Mouse (Mus musculus) MN1 (cell line): ENCODE results near the gene Ccdc9.

Experiments
- DNase-seq: peaks from one replicate; pipeline ENCODE4 v3.0.0-alpha.2; 2016; ENCODE audit warnings: low spot score

Ccdc9 gene

DNA sequence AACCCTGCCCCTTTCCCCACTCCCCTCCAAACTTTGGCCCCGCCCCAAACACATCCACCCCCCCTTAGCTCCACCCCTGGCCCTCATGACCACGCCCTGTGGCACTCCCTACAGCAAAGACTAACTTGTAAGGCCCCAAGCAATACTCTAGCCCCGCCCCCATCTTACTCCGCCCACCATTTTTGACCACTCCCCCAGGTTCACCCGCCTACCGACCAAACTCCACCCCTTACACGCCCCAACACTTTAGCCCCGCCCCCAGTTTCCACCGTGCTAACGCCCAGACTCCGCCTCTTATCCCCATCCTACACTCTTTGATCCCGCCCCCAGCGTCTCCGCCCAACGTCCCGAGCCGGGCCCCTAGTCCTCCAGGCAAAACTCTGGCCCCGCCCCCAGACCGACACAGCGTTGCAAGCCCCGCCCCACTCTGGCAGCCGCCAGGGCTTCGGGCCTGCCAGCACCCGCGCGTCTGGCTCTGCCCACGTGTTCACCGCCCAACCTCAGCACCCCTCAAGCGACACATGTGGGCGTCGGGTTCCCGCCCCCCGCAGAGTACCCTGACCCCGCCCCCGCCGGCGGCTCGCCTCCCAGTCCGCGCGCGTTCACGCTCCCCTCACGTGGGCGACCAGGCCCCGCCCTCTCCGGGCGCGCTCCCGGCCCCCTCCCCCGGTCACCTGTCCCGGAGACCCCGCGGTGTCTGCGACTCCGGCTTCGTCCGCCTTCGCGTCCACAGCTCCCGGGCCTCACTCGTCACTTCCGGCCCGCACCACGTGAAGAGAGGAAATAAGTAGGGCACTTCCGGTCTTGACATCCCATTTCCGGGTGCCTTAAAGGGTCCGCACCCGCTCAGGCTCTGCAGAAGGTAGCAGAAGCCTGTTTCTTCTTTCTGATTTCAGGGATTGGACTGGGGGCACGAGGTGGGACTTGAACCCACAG is at the start of gene Ccdc9:
Ccdc9 (minus strand) TSS at position 770 of the 936 bp plus-strand sequence.
- peak; percentile 98 for DNase-seq

DNA sequence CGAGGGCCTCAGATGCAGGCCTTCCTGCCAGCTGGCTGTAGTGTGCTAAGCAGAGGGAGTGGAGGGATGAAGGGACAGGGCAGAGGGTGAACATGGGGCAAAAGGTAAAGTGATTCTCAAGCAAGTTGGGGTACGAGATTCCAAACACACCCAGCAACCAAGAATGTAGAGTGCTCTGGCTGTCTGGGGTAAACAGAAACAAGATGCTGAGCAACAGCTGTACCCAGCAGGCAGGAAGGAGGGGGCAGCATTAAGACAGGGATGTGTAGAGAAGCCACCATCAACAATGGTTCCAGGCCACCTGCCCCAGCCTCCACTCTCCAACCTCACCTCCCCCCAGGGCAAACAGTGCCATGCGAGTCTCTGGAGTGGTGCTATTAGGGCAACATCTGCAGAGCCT is 42.6 kb upstream of the Ccdc9 start:
- no peak for DNase-seq

DNA sequence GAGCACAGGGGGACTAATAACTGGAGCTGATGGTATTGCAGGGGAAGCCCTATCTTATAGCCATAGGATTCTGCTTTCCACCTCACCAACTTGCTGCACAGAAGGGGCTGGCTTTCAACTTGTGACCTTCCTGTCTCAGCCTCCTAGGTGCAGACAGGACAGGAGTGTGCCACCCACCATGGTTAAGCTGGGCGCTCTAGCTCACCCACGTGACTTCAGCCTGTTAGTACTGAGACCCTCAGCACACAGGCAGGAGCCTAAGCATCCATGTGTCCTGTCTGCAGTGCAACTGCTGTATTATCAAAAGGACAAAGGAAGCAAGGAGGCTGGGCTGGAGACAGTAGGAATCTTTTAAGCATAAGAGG is 40.0 kb upstream of the Ccdc9 start:
- DNase-seq: no peak

DNA sequence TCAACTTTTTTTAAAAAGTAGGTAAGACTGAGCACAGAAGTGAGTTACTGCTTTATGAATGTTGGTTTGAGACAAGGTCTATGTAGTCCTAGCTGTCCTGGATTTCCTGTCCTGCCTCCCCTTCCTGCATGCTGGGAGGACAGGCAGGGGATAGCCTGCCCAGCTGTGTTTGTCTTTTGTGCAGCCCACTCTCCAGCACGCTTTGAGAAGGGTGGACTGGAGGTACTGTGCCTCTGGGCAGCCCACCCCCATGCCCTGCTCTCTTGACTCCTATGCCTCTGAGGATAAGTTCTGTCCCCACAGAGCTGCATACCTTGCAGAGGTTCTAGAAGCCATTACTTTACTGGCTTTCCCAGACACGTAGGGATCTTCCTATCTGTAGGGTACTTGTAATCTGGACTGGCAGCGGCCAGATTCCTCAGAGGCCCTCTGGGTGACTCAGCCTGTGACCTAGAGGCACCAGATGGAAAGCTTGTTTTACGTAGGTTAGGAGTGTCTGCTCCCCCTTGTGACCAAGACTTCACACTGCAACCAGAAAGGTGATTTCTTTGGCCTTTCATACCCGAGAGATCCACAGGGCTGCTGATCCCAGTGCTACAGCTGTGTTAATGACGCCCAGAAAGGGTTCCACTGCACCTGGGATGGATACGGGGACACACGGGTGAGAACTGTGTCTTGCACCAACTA is 39.5 kb upstream of the Ccdc9 start:
- peak; percentile 92 for DNase-seq

DNA sequence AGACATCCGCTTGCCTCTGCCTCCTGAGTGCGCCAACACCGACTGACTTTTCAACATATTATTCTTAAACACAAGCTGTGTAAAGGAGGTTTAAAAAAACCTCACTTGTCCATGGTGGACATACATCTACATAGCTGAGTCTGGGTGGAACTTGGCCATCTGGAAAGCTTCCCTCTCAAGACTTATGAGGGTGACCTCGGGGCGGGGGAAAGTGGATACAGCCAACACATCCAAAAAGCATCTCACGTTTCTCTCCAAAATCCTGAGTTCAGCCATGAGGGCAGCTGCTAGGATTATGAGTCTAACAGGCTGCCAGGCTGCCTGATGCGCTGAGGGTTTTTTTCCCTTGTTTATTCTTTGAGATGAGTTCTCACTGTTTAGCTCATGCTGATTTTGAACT is 38.1 kb upstream of the Ccdc9 start:
- DNase-seq: no peak

DNA sequence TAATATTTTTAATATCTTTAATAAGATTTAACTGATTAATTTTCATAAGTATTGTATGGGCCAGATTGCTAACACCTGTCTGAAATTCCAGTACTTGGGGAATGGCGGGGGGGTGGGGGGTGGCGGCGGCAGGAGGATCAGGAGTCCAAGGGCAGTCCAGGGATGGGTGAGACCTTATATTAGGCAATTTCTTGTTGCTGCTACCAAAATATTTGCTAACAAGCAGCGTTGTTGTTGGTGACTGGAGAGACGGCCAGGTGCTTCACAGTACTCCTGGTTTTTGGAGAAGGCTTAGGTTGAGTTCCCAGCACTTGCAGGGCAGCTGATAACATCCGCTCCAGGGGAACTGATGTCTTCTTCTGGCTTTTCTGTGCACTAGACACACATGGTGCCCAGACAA is 33.9 kb upstream of the Ccdc9 start:
- no peak for DNase-seq

DNA sequence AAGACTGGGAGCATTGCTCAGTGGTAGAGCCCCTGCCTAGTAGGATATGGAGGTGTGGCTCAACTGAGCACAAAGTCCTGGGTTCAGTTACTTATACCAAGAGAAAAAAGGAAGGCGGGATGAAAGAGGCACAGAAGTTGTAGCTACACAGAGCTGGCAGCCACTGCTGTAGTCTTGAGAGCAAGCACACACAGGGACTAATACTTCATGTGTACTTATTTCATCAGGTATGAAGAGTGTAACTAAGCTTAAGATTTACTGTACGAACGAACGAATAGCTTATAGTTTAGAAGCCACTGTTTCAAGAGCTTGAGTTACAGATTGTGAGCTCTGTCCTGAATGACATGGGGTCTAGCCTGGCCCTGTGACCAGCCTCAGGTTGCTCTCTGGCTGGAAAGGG is 32.6 kb upstream of the Ccdc9 start:
- no peak for DNase-seq

DNA sequence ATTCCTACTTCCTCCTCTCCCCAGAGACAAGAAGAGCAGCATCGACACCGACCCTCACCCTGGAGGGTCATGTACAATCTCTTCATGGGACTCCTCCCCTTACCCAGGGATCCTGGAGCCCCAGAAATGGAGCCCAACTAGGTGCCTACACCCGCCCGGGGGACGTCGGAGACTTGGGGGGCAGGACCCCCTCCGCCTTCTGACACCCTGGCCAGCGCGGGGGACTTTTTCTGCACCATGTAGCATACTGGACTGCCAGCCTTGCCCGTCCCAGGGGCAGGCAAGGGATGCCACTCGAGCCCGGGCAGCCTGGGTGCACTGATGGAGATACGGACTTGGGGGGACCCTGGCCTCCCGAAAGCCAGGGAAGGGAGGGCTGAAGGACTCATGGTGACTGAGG is 30.5 kb upstream of the Ccdc9 start:
- no peak for DNase-seq

DNA sequence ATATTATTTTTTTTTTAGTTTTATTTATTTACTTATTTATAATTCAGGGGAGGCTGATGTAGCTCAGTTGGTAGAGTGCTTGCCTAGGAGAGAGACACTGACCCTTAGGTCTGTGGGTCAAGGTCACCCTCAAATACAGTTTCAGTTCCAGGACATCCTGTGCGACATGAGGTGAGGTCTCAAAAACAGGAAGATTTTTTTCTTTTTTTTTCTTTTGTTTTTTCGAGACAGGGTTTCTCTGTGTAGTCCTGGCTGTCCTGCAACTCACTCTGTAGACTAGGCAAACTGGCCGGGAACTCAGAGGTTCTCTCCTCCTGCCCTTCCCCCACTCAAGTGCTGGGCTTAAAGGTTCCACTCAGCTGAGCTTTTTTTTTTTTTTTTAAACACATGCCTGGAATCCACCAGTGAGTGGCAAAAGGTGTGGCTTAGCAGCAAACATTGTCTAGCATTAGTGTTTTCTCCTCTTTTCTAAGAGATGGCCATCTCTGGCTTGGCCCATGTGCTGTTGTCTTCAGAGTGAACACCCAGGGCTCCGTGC is 28.7 kb upstream of the Ccdc9 start:
- DNase-seq: no peak

DNA sequence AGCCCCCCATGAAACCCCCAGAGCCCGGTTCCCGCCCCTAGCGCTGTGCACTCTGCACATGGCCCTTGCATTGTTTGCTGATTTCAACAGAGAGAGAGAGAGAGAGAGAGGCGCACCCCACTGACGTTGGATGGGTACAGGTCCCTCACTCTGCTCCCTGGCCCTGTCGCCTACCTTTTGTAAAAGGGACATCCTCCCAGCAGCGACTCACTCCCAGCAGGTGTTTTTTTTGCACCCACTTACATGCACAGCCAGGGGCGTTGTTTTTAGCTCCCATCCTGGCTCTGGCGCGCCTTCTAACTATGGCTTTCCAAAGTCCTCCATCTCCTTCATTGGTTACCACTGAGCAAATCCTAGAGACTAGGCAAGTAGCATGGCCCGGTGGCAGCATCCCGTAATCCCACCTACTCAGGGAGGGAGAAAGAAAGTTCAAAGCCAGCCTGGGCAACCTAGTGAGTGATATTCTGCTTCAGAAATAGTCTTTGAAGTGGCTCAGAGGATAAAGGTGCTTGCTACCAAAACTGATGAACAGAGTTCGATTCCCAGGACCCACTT is 27.7 kb upstream of the Ccdc9 start:
- no peak for DNase-seq

DNA sequence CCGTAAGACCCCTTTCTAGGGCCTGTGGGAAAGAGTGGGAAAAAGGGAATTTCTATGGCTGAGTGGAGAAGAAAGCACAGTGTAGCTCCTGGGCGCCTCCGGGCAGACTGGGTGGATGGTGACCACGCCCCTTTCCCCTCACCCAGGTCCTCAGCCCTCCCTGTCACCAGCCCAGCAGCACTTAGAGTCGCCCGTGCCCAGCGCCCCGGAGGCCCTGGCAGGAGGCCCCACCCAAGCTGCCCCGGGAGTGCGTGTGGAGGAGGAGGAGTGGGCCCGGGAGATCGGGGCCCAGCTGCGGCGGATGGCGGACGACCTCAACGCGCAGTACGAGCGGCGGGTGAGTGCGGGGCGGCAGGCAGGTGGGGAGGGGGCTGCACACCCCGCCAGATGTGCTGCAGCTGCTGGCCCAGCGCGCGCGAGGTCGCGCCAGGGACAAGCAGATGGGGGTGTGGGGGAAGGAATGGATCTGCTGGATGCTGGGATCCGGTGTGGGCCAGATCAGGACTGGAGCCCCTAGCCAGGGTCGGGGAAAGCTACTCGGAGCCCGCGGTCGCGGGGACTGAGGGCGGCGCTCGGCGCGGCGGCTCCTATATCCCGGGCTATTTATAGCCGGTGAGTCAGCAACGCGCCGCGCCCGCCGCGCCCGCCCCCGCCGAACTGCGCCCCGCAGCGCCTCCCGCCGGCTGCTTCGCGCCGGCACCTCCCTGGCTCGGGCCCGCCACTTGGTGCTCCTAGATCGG is 27.1 kb upstream of the Ccdc9 start:
- peak; percentile 85 for DNase-seq

DNA sequence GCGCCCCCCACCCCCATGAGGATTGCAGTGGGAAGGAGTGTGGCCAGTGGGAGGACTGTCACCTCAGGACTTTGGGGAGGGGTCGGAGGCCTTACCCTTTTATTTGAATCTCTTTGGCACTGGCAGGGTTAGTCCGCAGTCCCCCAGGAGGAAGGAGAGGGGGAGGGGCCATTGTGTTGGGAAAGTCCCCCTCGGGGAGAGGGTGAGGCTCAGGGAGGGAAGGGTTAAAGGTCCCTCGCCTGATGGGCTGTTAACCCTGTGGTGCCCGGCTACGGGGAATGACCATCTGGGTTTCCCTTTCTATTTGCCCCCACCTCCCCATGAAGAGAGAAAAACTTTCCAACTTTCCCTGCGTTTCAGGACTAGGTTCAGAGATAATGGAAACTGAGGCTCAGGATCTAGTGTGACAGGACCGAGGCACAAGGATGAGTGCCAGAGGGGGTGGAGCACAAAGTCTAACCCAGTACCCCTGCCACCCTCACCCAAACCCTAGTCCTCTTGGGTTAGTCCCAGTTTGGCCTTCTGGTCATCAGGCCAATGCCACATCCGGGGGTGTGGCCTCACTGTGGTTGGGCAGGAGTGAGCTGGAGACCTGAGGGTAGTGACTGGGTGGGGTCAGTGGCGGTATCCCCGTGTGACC is 26.2 kb upstream of the Ccdc9 start:
- peak; percentile 56 for DNase-seq

DNA sequence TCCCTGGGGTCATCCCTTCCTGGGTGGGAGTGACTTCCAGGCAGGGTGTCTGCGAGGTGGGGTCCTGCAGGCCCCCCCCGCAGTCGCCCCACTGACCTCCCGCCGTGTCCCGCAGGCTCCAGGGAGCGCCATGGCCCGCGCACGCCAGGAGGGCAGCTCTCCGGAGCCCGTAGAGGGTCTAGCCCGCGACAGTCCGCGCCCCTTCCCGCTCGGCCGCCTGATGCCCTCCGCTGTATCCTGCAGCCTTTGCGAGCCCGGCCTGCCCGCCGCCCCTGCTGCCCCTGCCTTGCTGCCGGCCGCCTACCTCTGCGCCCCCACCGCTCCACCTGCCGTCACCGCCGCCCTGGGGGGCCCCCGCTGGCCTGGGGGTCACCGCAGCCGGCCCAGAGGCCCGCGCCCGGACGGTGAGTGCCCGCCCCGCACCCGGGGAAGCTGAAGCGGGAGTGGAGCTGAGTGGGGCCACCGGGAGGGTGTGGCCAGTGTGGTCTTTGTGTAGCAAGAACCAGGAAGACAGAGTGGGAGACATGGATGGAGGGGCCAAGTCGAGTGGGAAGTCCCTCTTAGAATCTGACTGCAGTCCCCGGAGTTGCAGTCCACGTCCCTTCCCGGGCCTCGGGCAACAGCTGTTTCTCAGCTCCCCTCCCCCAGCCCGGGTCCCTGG is 25.5 kb upstream of the Ccdc9 start:
- no peak for DNase-seq

DNA sequence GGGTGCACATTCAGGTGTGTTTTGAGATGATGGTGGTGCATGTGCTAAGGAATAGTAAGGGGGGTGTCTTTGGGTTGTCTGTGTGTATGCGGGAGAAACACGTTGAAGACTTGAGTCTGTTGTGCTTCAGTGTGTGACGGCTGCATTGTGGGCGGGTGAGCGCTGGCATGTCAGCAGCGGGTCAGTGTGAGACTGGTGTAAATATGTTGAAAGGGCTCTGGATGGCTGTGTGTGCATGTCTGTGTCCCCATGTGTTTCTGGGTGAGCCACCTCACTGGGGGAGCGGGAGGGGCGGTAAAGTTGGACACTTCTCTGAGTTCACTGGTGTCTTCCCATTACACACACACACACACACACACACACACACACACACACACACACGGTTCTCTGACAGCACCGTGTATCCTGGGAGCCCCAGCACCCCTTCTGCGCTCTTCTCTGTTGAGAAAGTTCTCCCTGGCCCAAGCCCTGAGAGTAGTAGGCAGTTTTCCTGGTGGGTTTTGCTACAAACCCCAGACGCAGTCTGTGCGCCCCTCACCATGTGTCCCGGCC is 24.9 kb upstream of the Ccdc9 start:
- no peak for DNase-seq

DNA sequence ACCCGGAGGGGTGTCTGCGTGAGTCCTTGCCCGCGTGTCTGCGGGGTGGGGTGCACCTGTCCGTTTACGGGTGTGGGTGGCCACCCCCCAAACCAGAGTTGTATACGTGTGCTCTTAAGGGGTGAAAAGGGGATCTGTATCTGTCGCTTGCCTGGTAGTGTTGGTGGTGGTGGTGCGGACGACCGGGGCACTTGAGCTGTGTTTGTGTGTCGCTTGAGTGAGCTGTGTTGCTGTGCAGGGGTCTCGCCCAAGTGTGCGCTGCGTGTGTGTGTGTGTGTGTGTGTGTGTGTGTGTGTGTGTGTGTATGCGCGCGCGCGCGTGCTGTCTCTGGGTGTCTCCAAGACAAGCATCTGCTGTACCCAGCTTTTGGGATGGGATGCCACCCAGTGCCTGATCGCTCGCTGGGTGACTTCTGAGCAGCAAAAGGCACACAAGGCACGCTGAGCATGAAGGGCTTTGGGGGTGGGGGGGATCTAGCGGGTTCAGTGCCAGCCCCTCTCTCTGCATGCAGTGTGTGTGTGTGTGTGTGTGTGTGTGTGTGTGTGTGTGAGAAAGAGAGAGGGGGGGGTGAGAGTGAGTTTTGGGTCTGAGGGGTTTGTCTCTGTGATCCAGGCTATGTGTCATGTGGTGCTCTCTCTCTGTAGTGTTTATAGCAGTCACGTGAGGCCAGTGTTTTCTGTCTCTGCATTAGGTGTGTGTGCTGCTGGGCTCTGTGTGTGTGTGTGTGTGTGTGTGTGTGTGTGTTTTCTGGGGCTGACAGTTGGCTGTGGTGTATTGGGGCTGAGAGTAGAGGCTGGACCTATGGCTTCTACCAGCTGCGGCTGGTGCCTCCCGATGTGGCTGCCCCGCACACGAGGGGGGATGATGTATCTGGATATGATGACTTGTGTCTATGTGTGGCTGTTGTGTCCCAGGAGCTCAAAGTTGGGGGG is 24.2 kb upstream of the Ccdc9 start:
- peak; percentile 34 for DNase-seq

DNA sequence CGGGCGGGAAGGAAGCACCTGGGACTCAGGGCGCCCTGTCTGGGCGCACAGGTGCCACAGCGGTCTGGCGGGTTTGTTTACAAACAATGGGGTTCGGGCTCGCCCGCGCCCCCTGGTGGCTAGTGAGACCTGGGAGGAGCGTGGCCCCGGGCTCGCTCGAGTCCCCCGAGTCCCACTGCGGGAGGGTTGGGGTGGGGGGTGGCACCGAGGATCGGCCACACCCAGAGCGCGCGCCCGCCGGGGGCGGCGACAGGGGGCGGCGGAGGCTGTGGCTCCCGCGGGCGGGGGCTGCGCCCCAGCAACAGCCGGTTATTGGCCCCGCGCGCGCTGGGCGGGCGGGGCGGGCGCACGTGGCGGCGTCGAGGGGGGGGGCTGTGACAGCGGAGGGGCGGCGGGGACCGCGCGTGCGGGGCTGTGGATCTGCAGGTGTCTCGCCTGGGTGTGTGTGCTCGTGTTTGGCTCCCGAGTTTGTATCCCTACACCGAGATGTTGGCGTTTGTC is 23.5 kb upstream of the Ccdc9 start:
- peak; percentile 89 for DNase-seq

DNA sequence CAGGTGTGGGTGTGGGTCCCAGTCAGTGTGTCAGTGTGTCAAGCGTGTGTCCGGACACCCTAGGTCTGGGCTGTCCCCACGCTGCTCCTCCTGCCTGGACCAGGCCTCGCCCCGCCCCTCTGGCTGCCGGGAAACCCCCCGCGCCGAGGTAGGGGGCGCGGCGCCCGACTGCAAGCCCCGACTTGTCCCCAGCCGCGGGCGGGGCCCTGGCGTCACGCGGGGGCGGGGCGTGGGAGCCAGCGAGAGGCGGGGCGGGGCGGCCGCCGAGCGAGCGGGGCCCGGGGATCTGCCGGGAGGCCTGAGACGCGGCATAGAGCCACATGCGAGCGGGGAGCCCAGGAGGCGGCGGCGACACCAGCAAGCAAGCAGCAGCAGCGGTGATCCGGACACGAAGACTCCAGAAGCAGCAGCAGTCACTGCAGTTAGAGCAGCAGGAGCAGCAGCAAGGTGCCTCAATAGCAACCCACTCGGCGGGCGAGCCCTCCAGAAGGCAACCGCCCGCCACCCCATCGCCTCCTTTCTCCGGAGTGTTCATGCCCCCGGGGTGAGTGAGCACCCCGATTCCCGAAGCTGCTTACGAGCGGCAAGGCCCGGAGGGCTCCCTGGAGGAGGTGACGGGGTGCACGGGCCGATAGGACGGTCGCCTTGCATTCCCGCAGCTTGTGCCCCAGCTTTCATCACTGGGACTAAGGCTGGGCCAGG is 22.9 kb upstream of the Ccdc9 start:
- peak; percentile 88 for DNase-seq

DNA sequence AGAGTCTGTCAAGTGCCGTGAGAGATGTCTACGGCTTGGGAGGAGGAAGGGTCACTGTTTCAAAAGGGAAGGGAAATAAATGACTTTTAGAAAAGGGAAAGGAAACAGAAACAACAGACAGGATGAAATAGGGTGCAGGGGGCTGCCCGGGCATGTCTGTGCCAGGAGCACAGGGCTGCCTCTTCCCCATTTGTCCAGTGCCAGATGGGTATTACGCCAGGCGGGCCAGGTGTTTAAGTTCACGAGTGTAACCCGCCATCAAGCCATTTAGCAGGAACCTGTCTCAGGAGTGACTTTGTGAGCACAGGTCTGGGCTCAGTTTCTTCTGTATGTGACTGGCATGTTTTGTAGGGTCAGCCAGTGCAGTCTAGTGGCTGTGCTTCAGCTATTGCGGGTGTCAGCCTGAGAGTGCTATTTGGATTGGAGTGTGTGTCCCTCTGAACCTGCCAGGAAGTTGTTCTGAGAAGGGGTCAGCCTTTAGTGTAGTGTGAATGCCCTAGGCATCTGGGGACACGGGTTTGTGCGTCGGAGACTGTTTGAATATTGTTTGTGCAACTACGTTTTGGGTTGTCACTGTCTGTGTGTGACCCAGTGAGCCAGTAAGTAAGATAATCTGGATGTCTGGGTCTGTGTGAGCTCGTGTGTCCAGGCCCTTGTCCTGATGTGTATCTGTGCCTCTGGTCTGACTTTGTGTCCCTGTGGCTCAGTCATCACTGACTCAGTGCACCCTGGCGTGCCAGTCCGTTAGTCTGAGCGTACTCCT is 22.1 kb upstream of the Ccdc9 start:
- DNase-seq: no peak
